Mouse (Mus musculus): ENCODE measurements at regions not wholly inside any gene's neighbourhood (a gene's known extent, or its start where the extent isn't known, plus 50 kb on each side); places are given as distances from the start of the nearest gene placed in this dataset.

DNA sequence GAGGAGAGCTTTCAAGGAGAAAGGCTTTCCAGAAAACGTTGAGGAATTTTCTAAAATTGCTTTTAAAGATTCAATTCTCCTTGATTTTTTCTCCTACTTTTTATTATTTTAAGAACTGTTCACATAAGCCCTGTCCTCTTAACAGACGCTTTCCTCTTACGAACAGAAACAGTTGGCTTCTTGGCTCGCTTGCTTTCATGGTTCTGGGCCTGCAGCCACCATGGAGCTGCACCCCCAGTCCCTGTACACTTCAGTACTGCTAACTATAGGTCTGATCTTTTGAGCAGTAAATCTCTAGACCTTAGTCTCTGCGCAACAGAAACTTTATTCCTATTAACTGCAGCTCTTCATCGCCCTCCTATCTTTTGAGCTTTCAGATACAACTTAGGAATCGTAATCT, 63.8 kb upstream of the Slc22a12 start:
- 81% methylated on average over 7 of the region's 7 CpGs for WGBS

GRCm38 (mm10) chr19:6604702-6605101, 61.9 kb upstream of the Slc22a12 start:
- Histone ChIP-seq H3K4me3 (ENCODE audit: low read length) (no peak overlapping the region), H3K36me3 (ENCODE audit: control insufficient read depth, insufficient read depth, low read length) (no peaks in the 10 kb centered on the region), H3K4me1 (ENCODE audit: control insufficient read depth, insufficient read depth, low read length) (peaks cover 7% of the 10 kb centered on the region; the same call in 1 of the 2 replicates), H3K4me2 (ENCODE audit: low read depth, low read length) (no peak overlapping the region), H3K27ac (ENCODE audit: low read length) (no peak overlapping the region), H3K9me3 (ENCODE audit: control insufficient read depth, low read length) (no peaks in the 10 kb centered on the region), H3K9ac (ENCODE audit: low read depth, low read length) (no peak overlapping the region), H3K27me3 (replicated peaks; ENCODE audit: control insufficient read depth, insufficient read depth, low read length) (no peaks in the 10 kb centered on the region; the same call in 1 of the 2 replicates)
- 63% methylated on average over 8 of the region's 8 CpGs for WGBS
- ATAC-seq = no peak

More for the DNA sequence above, 63.8 kb upstream of the Slc22a12 start:
- no peaks in the 10 kb centered on the region for H3K4me1 ChIP-seq (ENCODE audit: control insufficient read depth, insufficient read depth, low read length)
- H3K9ac ChIP-seq (ENCODE audit: low read depth, low read length) = no peak overlapping the region
- H3K36me3 ChIP-seq (ENCODE audit: control insufficient read depth, insufficient read depth, low read length) = no peaks in the 10 kb centered on the region
- no peaks in the 10 kb centered on the region; the same call in 1 of the 2 replicates for H3K27me3 ChIP-seq (replicated peaks; ENCODE audit: control insufficient read depth, insufficient read depth, low read length)
- H3K27ac ChIP-seq (ENCODE audit: low read length) = no peak overlapping the region
- no peak overlapping the region for H3K4me3 ChIP-seq (ENCODE audit: low read length)
- H3K9me3 ChIP-seq (ENCODE audit: control insufficient read depth, low read length) = no peaks in the 10 kb centered on the region
- H3K4me2 ChIP-seq (ENCODE audit: low read depth, low read length) = no peak overlapping the region
- no peak for ATAC-seq

- Histone ChIP-seq H3K27ac (ENCODE audit: low read length) (no peak overlapping the region), H3K9ac (ENCODE audit: low read depth, low read length) (no peak overlapping the region), H3K4me2 (ENCODE audit: low read depth, low read length) (peak overlapping the region; percentile 30), H3K27me3 (replicated peaks; ENCODE audit: control insufficient read depth, insufficient read depth, low read length) (no peaks in the 10 kb centered on the region; the same call in 1 of the 2 replicates), H3K36me3 (ENCODE audit: control insufficient read depth, insufficient read depth, low read length) (no peaks in the 10 kb centered on the region), H3K9me3 (ENCODE audit: control insufficient read depth, low read length) (no peaks in the 10 kb centered on the region), H3K4me1 (ENCODE audit: control insufficient read depth, insufficient read depth, low read length) (peaks cover 7% of the 10 kb centered on the region; the same call in 1 of the 2 replicates), H3K4me3 (ENCODE audit: low read length) (no peak overlapping the region)
- ATAC-seq = peak; percentile 72
- WGBS = 31% methylated on average over 12 of the region's 12 CpGs
These were observed 58.2 kb upstream of the Slc22a12 start for GRCm38 (mm10) chr19:6600873-6601530.

GRCm38 (mm10) chr19:6599281-6599680, 56.4 kb upstream of the Slc22a12 start:
- Histone ChIP-seq H3K27ac (ENCODE audit: low read length) (no peak overlapping the region), H3K27me3 (replicated peaks; ENCODE audit: control insufficient read depth, insufficient read depth, low read length) (no peaks in the 10 kb centered on the region; the same call in 1 of the 2 replicates), H3K9me3 (ENCODE audit: control insufficient read depth, low read length) (no peaks in the 10 kb centered on the region), H3K36me3 (ENCODE audit: control insufficient read depth, insufficient read depth, low read length) (no peaks in the 10 kb centered on the region), H3K4me3 (ENCODE audit: low read length) (no peak overlapping the region), H3K4me2 (ENCODE audit: low read depth, low read length) (no peak overlapping the region), H3K9ac (ENCODE audit: low read depth, low read length) (no peak overlapping the region), H3K4me1 (ENCODE audit: control insufficient read depth, insufficient read depth, low read length) (peaks cover 7% of the 10 kb centered on the region; the same call in 1 of the 2 replicates)
- 68% methylated on average over 3 of the region's 3 CpGs for WGBS
- peak; percentile 81 for ATAC-seq

- Histone ChIP-seq H3K4me2 (ENCODE audit: low read depth, low read length) (no peak overlapping the region), H3K27ac (ENCODE audit: low read length) (no peak overlapping the region), H3K4me3 (ENCODE audit: low read length) (no peak overlapping the region), H3K4me1 (ENCODE audit: control insufficient read depth, insufficient read depth, low read length) (peaks cover 7% of the 10 kb centered on the region; the same call in 1 of the 2 replicates), H3K9me3 (ENCODE audit: control insufficient read depth, low read length) (no peaks in the 10 kb centered on the region), H3K36me3 (ENCODE audit: control insufficient read depth, insufficient read depth, low read length) (no peaks in the 10 kb centered on the region), H3K9ac (ENCODE audit: low read depth, low read length) (no peak overlapping the region), H3K27me3 (replicated peaks; ENCODE audit: control insufficient read depth, insufficient read depth, low read length) (no peaks in the 10 kb centered on the region)
- no peak for ATAC-seq
- WGBS = 76% methylated on average over 3 of the region's 3 CpGs
These were observed 55.4 kb upstream of the Slc22a12 start for GRCm38 (mm10) chr19:6598186-6598585.

DNA sequence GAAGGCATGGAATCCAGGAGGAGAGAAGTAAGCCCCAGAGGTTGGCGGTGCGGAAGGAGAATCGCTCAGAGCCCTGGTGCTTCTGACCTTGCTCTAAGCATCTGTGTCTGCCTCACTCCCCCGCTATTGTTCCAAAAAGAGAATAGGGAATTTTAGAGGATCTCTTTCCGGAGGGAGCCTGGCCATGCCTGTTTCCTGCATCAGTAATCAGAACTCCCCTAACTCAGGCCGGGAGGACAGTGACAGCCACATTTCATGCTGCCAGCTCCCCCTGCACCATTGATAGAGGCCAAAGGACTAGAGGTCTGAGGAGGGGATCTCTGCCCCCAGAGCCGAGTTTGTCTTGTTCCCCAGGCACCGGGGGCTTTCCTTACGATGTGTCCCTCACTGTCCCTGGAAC, 53.0 kb upstream of the Slc22a12 start:
- no peak for ATAC-seq
- Histone ChIP-seq H3K27ac (ENCODE audit: low read length) (no peak overlapping the region), H3K4me2 (ENCODE audit: low read depth, low read length) (no peak overlapping the region), H3K4me1 (ENCODE audit: control insufficient read depth, insufficient read depth, low read length) (no peaks in the 10 kb centered on the region), H3K9ac (ENCODE audit: low read depth, low read length) (no peak overlapping the region), H3K36me3 (ENCODE audit: control insufficient read depth, insufficient read depth, low read length) (no peaks in the 10 kb centered on the region), H3K9me3 (ENCODE audit: control insufficient read depth, low read length) (no peaks in the 10 kb centered on the region), H3K27me3 (replicated peaks; ENCODE audit: control insufficient read depth, insufficient read depth, low read length) (no peaks in the 10 kb centered on the region), H3K4me3 (ENCODE audit: low read length) (no peak overlapping the region)
- WGBS = 63% methylated on average over 9 of the region's 9 CpGs
